Mouse (Mus musculus): ENCODE data around the gene Cass4. TPM values are rescaled to one million over a fixed set of nuclear protein-coding genes. Genes with fewer than 3 reads are reported as not detected.

Cass4 gene
- total and polyA plus RNA-seq, 3 experiments = 0.35 to 5.5 TPM; not detected in 1

GRCm38 (mm10) chr2:172458496-172458895 lies 64.9 kb downstream of the Cass4 start, which contains the start of gene Gcnt7:
Gene Gcnt7, minus strand, starts transcription at chr2:172458596.
- no peak within 1 kb of the TSS for H3K4me3 ChIP-seq (ENCODE audit: control insufficient read depth in 1 of 2, insufficient read depth in 1 of 2, low read depth in 2 of 2, low read length in 2 of 2)
- H3K36me3 ChIP-seq (ENCODE audit: control insufficient read depth in 1 of 2, insufficient read depth in 2 of 2, low read length in 2 of 2) = no peaks in the 10 kb centered on the region
- H3K27me3 ChIP-seq (ENCODE audit: control insufficient read depth in 1 of 2, insufficient read depth in 2 of 2, low read length in 2 of 2) = no peaks in the 10 kb centered on the region
- no peaks in the 10 kb centered on the region for H3K4me1 ChIP-seq (ENCODE audit: control insufficient read depth in 1 of 2, insufficient read depth in 2 of 2, low read length in 2 of 2)
- H3K79me2 ChIP-seq (ENCODE audit: control insufficient read depth, insufficient read depth, low read length, poor library complexity) = no peaks in the 10 kb centered on the region
- no peak for TF ChIP-seq TBP (IDR thresholded peaks at IDR 0.05; ENCODE audit: low read depth, low read length)
- H3K9ac ChIP-seq (ENCODE audit: control insufficient read depth, low read depth, low read length, poor library complexity, severe bottlenecking) = no peak within 1 kb of the TSS
- DNase-seq (ENCODE audit: low read depth, low spot score) = no peak
- no peak within 1 kb of the TSS for H3K27ac ChIP-seq (ENCODE audit: control insufficient read depth, low read depth, low read length)
- no peaks in the 10 kb centered on the region for H3K9me3 ChIP-seq (replicated peaks; ENCODE audit: insufficient read depth, low read length)

DNA sequence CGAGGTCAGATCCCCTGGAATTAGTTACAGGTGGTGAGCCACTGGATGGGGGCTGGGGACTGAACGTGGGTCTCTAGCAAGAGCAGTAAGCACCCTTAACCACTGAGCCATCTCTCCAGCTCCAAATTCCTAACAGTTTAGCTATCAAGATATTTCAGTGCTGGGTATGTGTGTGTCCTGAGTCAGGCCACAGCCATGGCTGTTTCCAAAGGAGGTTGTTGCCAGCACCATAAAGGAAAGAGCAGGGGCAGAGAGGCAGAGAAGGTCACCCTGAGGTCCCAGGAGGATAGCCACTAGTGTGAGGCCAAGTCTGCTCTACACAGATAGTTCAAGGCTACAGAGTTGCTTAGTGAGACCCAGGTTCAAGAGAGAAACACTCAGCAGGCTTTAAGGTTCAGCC lies 67.1 kb downstream of the Cass4 start:
- no peaks in the 10 kb centered on the region for H3K79me2 ChIP-seq (ENCODE audit: control insufficient read depth, insufficient read depth, low read length, poor library complexity)
- DNase-seq (ENCODE audit: low read depth, low spot score) = no peak
- H3K9ac ChIP-seq (ENCODE audit: control insufficient read depth, low read depth, low read length, poor library complexity, severe bottlenecking) = no peak overlapping the region
- no peak overlapping the region for H3K4me3 ChIP-seq (ENCODE audit: control insufficient read depth in 1 of 2, insufficient read depth in 1 of 2, low read depth in 2 of 2, low read length in 2 of 2)
- H3K4me1 ChIP-seq (ENCODE audit: control insufficient read depth in 1 of 2, insufficient read depth in 2 of 2, low read length in 2 of 2) = no peaks in the 10 kb centered on the region
- TF ChIP-seq ZKSCAN1 (IDR thresholded peaks at IDR 0.05; ENCODE audit: low read depth, low read length) (no peak), EP300 (IDR thresholded peaks at IDR 0.05; ENCODE audit: low read depth in 1 of 2, low read length in 2 of 2) (no peak), USF2 (IDR thresholded peaks at IDR 0.05; ENCODE audit: borderline replicate concordance in 1 of 2, insufficient read depth in 1 of 2, low read depth in 1 of 2, low read length in 2 of 2) (no peak), POLR2AphosphoS5 (IDR thresholded peaks at IDR 0.05; ENCODE audit: borderline replicate concordance, low read depth, low read length) (no peak), NELFE (IDR thresholded peaks at IDR 0.05; ENCODE audit: low read depth, low read length) (no peak), CHD1 (IDR thresholded peaks at IDR 0.05; ENCODE audit: low read depth, low read length) (no peak), MAX (IDR thresholded peaks at IDR 0.05; ENCODE audit: low read length) (no peak), TAL1 (IDR thresholded peaks at IDR 0.05; ENCODE audit: low read length) (no peak)
- H3K27ac ChIP-seq (ENCODE audit: control insufficient read depth, low read depth, low read length) = no peak overlapping the region
- H3K9me3 ChIP-seq (replicated peaks; ENCODE audit: insufficient read depth, low read length) = no peaks in the 10 kb centered on the region
- H3K27me3 ChIP-seq (ENCODE audit: control insufficient read depth in 1 of 2, insufficient read depth in 2 of 2, low read length in 2 of 2) = no peaks in the 10 kb centered on the region
- no peaks in the 10 kb centered on the region; a peak in 1 of 4 replicates for H3K36me3 ChIP-seq (ENCODE audit: control insufficient read depth in 1 of 2, insufficient read depth in 2 of 2, low read length in 2 of 2)

- DNase-seq (ENCODE audit: low read depth, low spot score) = no peak
- no peaks in the 10 kb centered on the region for H3K4me1 ChIP-seq (ENCODE audit: control insufficient read depth in 1 of 2, insufficient read depth in 2 of 2, low read length in 2 of 2)
- TF ChIP-seq POLR2A (IDR thresholded peaks at IDR 0.05; ENCODE audit: control insufficient read depth in 1 of 2, insufficient read depth in 1 of 2, low read depth in 1 of 2, low read length in 2 of 2, poor library complexity in 1 of 2) = no peak
- TF ChIP-seq ETS1 (IDR thresholded peaks at IDR 0.05; ENCODE audit: low read depth, low read length) = no peak
Observed at GRCm38 (mm10) chr2:172462813-172463212, 69.2 kb downstream of the Cass4 start.

More at GRCm38 (mm10) chr2:172462813-172463212, 69.2 kb downstream of the Cass4 start:
- Histone ChIP-seq H3K79me2 (ENCODE audit: control insufficient read depth, insufficient read depth, low read length, poor library complexity) (no peaks in the 10 kb centered on the region), H3K9ac (ENCODE audit: control insufficient read depth, low read depth, low read length, poor library complexity, severe bottlenecking) (no peak overlapping the region), H3K27ac (ENCODE audit: control insufficient read depth, low read depth, low read length) (no peak overlapping the region), H3K27me3 (ENCODE audit: control insufficient read depth in 1 of 2, insufficient read depth in 2 of 2, low read length in 2 of 2) (no peaks in the 10 kb centered on the region), H3K9me3 (replicated peaks; ENCODE audit: insufficient read depth, low read length) (no peaks in the 10 kb centered on the region), H3K36me3 (ENCODE audit: control insufficient read depth in 1 of 2, insufficient read depth in 2 of 2, low read length in 2 of 2) (no peaks in the 10 kb centered on the region; a peak in 1 of 4 replicates), H3K4me3 (ENCODE audit: control insufficient read depth in 1 of 2, insufficient read depth in 1 of 2, low read depth in 2 of 2, low read length in 2 of 2) (no peak overlapping the region)

Data from MEL (cell line).